Mouse (Mus musculus) lung, postnatal 0 days (tissue): ENCODE results near the gene Zmynd8. TPM values are rescaled to one million over a fixed set of nuclear protein-coding genes. Genes with fewer than 3 reads are reported as not detected.

ENCODE experiments used
- ATAC-seq: fragments of 200-750 bp; cut with Nextera tagmentation; 2 replicates; pipeline ENCODE4 v1.8.0; 2017; ENCODE audit warnings: moderate library complexity
- DNase-seq: peaks from one replicate; pipeline ENCODE4 v3.0.0-alpha.2; 2016; ENCODE audit warnings: low spot score
- H3K27ac ChIP-seq: fragments of 300-500 bp; sonication (generic); 2 replicates; pipeline ENCODE4 v1.5.1; 2014; ENCODE audit warnings: antibody characterized with exemption, mild to moderate bottlenecking, low read length, mixed read lengths
- H3K27me3 ChIP-seq: fragments of 300-500 bp; sonication (generic); replicated peaks from 2 replicates; pipeline ENCODE4 v1.6.1; 2014; ENCODE audit warnings: low read length, mixed read lengths; ENCODE audit not compliant: insufficient read depth
- H3K36me3 ChIP-seq: fragments of 300-500 bp; sonication (generic); 2 replicates; pipeline ENCODE4 v1.6.1; 2014; ENCODE audit warnings: low read length, mixed read lengths; ENCODE audit not compliant: insufficient read depth
- H3K4me1 ChIP-seq: fragments of 300-500 bp; sonication (generic); 2 replicates; pipeline ENCODE4 v1.6.1; 2014; ENCODE audit warnings: antibody characterized with exemption, low read depth, low read length, mixed read lengths; ENCODE audit not compliant: insufficient read depth
- H3K4me2 ChIP-seq: fragments of 300-500 bp; sonication (generic); replicated peaks from 2 replicates; pipeline ENCODE4 v1.6.1; 2014; ENCODE audit warnings: low read depth, mild to moderate bottlenecking, low read length, moderate library complexity, mixed read lengths
- H3K4me3 ChIP-seq: fragments of 300-500 bp; sonication (generic); 2 replicates; pipeline ENCODE4 v1.5.1; 2014; ENCODE audit warnings: low read depth, low read length
- H3K9ac ChIP-seq: fragments of 300-500 bp; sonication (generic); replicated peaks from 2 replicates; pipeline ENCODE4 v1.6.1; 2014; ENCODE audit warnings: low read depth, mild to moderate bottlenecking
- H3K9me3 ChIP-seq: fragments of 300-500 bp; sonication (generic); 2 replicates; pipeline ENCODE4 v1.6.1; 2016; ENCODE audit warnings: low read length, mixed read lengths
- CTCF ChIP-seq: IDR thresholded peaks from 2 replicates; pipeline ENCODE4 v1.5.1; 2016; ENCODE audit warnings: antibody characterized with exemption, mild to moderate bottlenecking
- EP300 ChIP-seq: IDR thresholded peaks from 2 replicates; pipeline ENCODE4 v1.6.1; 2016; ENCODE audit warnings: antibody characterized with exemption, mild to moderate bottlenecking, control low read depth
- WGBS: fragments of 180-500 bp; shearing (Covaris S2); extraction: QIAGEN DNeasy Blood & Tissue Kit; methylation state at CpG from one replicate; pipeline ENCODE4 v1.1.7; 2014; 5-methylcytosine and 5-hydroxymethylcytosine counted together
- polyA plus RNA-seq: library from polyadenylated mRNA; unstranded; fragments of >200 nt; fragmentation: Nextera tagmentation; extraction: Ambion mirVana; gene quantifications from 2 replicates; pipeline ENCODE4 v1.2.1, GENCODE M21; 2015

Gene Zmynd8
- polyA plus RNA-seq, 1 experiment from 2014 or later = 32.1 TPM

DNA sequence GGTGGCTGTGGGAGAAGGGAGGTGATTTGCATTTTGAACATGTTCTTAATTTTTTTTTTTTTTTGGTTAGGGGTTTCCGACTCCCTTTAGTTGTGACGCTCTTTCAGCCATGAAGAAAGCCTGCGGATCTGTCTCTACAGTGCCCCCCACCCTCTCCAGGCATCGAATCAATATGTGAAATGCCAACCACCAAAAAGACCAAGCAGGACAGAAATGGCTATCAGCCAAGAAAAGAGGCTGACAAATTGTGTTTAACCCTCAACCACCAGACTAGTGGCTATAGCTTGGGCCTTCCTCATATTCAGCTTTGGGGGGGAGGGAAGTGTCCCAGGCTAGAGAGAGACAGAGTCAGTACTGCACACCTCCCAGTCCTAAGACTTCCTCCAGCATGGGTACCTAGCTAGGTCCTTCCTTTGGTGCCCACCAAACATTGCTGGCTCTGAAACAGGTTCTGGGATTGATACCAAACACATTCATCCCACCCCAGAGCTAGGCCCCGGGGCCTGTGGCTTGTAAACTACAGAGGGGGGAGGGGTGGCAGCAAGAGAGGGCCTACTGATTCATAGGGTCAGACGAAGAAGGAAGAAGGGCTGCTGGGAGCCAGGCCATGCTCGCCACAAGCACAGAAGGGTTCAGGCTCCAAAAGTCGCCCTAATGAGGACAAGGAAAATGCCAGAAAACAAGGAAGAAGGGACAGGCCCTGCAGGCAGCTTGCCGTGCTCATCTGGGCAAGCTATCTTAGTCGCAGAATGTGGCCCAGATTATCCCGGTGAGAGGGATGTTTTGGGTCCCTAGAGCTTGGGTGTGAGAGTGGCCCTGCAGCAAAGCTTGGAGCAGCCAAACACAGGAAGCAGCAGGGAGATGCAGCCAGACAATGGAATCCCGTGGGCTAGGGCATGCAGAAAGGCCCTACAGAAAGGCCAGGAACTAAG is 40.1 kb downstream of the Zmynd8 start:
- no peaks in the 10 kb centered on the region for H3K36me3 ChIP-seq
- H3K9ac ChIP-seq = 0 out of 2 replicates have a peak overlapping the region, but pooled peaks have one; percentile 48
- no peak for TF ChIP-seq EP300
- TF ChIP-seq CTCF = no peak
- WGBS = 20% methylated on average over 12 of the region's 12 CpGs
- H3K4me1 ChIP-seq = peaks cover 57% of the 10 kb centered on the region
- peak; percentile 44 for DNase-seq
- H3K27ac ChIP-seq = peak overlapping the region; percentile 96
- no peaks in the 10 kb centered on the region for H3K27me3 ChIP-seq
- no peak overlapping the region for H3K4me3 ChIP-seq
- no peaks in the 10 kb centered on the region for H3K9me3 ChIP-seq
- no peak for ATAC-seq
- H3K4me2 ChIP-seq = peak overlapping the region; percentile 34

- H3K27ac ChIP-seq = peak overlapping the region; percentile 96
- TF ChIP-seq EP300 = no peak
- TF ChIP-seq CTCF = no peak
- 3% methylated on average over 22 of the region's 22 CpGs for WGBS
- H3K4me3 ChIP-seq = no peak overlapping the region
- peaks cover 52% of the 10 kb centered on the region for H3K4me1 ChIP-seq
- H3K36me3 ChIP-seq = no peaks in the 10 kb centered on the region
- H3K27me3 ChIP-seq = no peaks in the 10 kb centered on the region
- ATAC-seq = peak; percentile 60
- no peaks in the 10 kb centered on the region for H3K9me3 ChIP-seq
- DNase-seq = peak; percentile 80
- peak overlapping the region; percentile 48 for H3K9ac ChIP-seq
- peak overlapping the region; percentile 34 for H3K4me2 ChIP-seq
These were observed 40.9 kb downstream of the Zmynd8 start for GRCm38 (mm10) chr2:165857841-165858426.

DNA sequence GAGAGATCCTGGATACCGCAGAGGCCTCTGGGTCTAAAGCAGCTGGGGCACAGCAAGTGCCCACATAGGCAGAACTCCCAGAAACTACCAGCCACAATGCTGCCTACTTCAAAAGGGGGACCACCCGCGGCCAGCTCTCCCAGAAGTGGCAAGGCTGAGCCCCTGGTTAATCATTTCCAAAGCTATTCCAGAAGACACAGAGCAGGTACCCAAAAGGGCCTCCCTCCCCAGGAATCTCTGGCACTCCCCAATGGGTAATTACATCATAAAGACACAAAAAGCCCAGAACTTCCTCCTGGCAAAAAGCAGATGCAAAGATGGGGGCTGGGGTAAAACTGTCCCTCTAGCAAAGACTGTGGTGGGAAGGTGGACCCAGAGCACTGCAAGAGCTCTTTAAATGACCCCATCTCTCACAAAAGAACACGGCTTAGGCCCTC is 41.4 kb downstream of the Zmynd8 start:
- no peaks in the 10 kb centered on the region for H3K27me3 ChIP-seq
- TF ChIP-seq EP300 (0 out of 2 replicates have a peak, but pooled peaks have one; percentile 33), CTCF (no peak)
- no peaks in the 10 kb centered on the region for H3K36me3 ChIP-seq
- ATAC-seq (peak; percentile 52), DNase-seq (peak; percentile 87)
- no peaks in the 10 kb centered on the region for H3K9me3 ChIP-seq
- peak overlapping the region; percentile 96 for H3K27ac ChIP-seq
- peak overlapping the region; percentile 48; the same call in 1 of the 2 replicates for H3K9ac ChIP-seq
- WGBS = 25% methylated on average over 4 of the region's 4 CpGs
- H3K4me1 ChIP-seq = peaks cover 52% of the 10 kb centered on the region
- H3K4me3 ChIP-seq = no peak overlapping the region
- peak overlapping the region; percentile 34 for H3K4me2 ChIP-seq

- H3K27me3 ChIP-seq = no peaks in the 10 kb centered on the region
- peaks cover 52% of the 10 kb centered on the region for H3K4me1 ChIP-seq
- no peak for DNase-seq
- H3K4me2 ChIP-seq = 0 out of 2 replicates have a peak overlapping the region, but pooled peaks have one; percentile 1
- TF ChIP-seq EP300 = no peak
- no peak for TF ChIP-seq CTCF
- no peak for ATAC-seq
- no peak overlapping the region for H3K9ac ChIP-seq
- no peaks in the 10 kb centered on the region for H3K9me3 ChIP-seq
- no peaks in the 10 kb centered on the region for H3K36me3 ChIP-seq
- H3K4me3 ChIP-seq = no peak overlapping the region
- WGBS = 65% methylated on average over 7 of the region's 7 CpGs
- H3K27ac ChIP-seq = peak overlapping the region; percentile 96
These were observed 42.1 kb downstream of the Zmynd8 start for GRCm38 (mm10) chr2:165856611-165857200.

GRCm38 (mm10) chr2:165855641-165856301 is 43.0 kb downstream of the Zmynd8 start:
- H3K4me2 ChIP-seq = no peak overlapping the region
- H3K36me3 ChIP-seq = no peaks in the 10 kb centered on the region
- H3K9me3 ChIP-seq = no peaks in the 10 kb centered on the region
- DNase-seq (peak; percentile 90), ATAC-seq (peak; percentile 56)
- H3K4me1 ChIP-seq = peaks cover 52% of the 10 kb centered on the region
- H3K27me3 ChIP-seq = no peaks in the 10 kb centered on the region
- no peak overlapping the region for H3K4me3 ChIP-seq
- no peak overlapping the region for H3K9ac ChIP-seq
- peak; percentile 64 for TF ChIP-seq EP300
- no peak for TF ChIP-seq CTCF
- 36% methylated on average over 6 of the region's 6 CpGs for WGBS
- peak overlapping the region; percentile 96 for H3K27ac ChIP-seq
